Mouse (Mus musculus) erythroblast, embryonic 14.5 days (primary cell): Measurements from ENCODE around the gene Mapre1. TPM values are rescaled to one million over a fixed set of nuclear protein-coding genes. Genes with fewer than 3 reads are reported as not detected.

Experiments
- H3K27me3 ChIP-seq: 2 replicates; pipeline ENCODE4 v1.6.1; 2012; ENCODE audit warnings: inconsistent platforms; ENCODE audit not compliant: control insufficient read depth
- H3K36me3 ChIP-seq: 2 replicates; pipeline ENCODE4 v1.6.1; 2012; ENCODE audit warnings: mild to moderate bottlenecking, inconsistent platforms; ENCODE audit not compliant: control insufficient read depth
- H3K4me1 ChIP-seq: 2 replicates; pipeline ENCODE4 v1.6.1; 2012; ENCODE audit warnings: inconsistent platforms; ENCODE audit not compliant: control insufficient read depth
- H3K4me3 ChIP-seq: replicated peaks from 2 replicates; pipeline ENCODE3; 2012; ENCODE audit warnings: moderate library complexity, mild to moderate bottlenecking, inconsistent platforms
- H3K9me3 ChIP-seq: 2 replicates; pipeline ENCODE4 v1.6.1; 2012; ENCODE audit warnings: low read length, inconsistent platforms, mixed read lengths; ENCODE audit not compliant: control insufficient read depth
- GATA1 ChIP-seq: IDR thresholded peaks from 2 replicates; pipeline ENCODE4 v1.6.1; 2012; ENCODE audit warnings: low read length, inconsistent platforms, mixed read lengths
- TAL1 ChIP-seq: IDR thresholded peaks from 3 replicates; pipeline ENCODE4 v1.6.1; 2012; ENCODE audit warnings: low read length, inconsistent platforms, mixed read lengths
- polyA plus RNA-seq: library from polyadenylated mRNA; stranded (reverse); fragments of >175 nt; gene quantifications from 2 replicates; pipeline ENCODE4 v1.2.3, GENCODE M21; 2012

Gene Mapre1
- polyA plus RNA-seq, 1 experiment: 0.36 TPM

DNA sequence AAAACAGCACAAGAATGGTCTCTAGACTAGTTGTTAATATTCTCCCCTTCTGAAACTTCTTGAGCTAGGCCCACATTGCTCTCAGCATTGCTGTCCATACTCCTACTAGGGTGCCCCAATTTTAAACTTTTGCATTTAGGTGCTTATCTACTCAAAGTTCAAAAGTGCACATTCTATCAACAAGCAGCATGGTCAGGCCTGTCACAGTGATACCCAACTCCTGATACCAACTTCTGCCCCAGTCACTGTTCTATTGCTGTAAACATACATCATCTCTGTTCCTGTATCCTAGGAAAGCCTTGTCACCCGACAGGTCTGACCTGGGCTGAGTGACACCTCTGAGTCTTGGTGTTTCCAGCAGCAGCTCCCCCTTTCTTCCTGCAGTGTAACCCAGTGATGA is 18.0 kb upstream of the Mapre1 start:
- peaks cover 2% of the 10 kb centered on the region; the same call in 1 of the 2 replicates for H3K36me3 ChIP-seq
- TF ChIP-seq TAL1 (no peak), GATA1 (no peak)
- no peaks in the 10 kb centered on the region for H3K27me3 ChIP-seq
- H3K4me1 ChIP-seq: peaks cover 46% of the 10 kb centered on the region
- no peaks in the 10 kb centered on the region for H3K9me3 ChIP-seq
- no peak overlapping the region for H3K4me3 ChIP-seq

DNA sequence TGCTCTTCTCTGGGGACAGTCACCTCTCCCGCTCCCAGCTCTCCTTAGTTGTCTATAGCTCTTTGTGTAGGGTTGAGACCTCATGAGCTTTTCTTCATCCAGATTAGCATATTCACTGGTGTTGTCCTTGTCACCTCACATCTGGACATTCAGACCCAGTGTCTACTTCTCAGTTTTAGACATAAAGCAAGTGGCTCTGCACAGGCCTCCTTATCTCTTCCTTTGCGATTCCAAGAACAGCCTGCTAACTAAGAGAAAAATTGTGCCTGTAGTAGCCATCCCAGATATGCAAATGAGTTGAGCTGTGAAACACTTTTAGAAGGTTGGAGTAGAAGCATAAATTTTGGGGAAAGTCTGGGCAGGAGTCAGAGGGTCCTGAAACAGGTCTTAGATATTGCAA is 16.6 kb upstream of the Mapre1 start:
- H3K27me3 ChIP-seq: no peaks in the 10 kb centered on the region
- no peak overlapping the region for H3K4me3 ChIP-seq
- H3K36me3 ChIP-seq: peaks cover 2% of the 10 kb centered on the region; the same call in 1 of the 2 replicates
- TF ChIP-seq GATA1: no peak
- no peak for TF ChIP-seq TAL1
- no peaks in the 10 kb centered on the region for H3K9me3 ChIP-seq
- peaks cover 34% of the 10 kb centered on the region for H3K4me1 ChIP-seq

DNA sequence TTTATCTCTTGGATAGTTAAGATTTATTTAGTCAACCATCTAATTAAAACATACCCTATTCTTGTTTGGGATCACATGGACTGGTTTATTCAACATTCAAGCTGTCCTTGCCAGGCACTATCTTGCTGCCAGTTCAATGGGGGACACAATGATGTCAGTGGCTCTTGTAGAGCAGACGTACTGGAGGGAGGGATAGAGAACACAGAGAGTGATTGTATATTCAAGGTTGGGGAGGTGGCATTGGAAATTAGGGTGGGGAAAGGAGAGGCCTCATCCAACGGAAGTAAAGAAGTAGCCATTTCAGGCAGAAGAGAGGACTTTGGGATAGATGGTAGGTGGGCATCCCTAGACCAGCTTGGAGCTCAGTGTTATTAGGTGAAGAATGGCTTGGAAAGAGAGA is 16.2 kb upstream of the Mapre1 start:
- no peaks in the 10 kb centered on the region for H3K27me3 ChIP-seq
- no peak overlapping the region for H3K4me3 ChIP-seq
- peaks cover 34% of the 10 kb centered on the region for H3K4me1 ChIP-seq
- TF ChIP-seq TAL1: no peak
- TF ChIP-seq GATA1: no peak
- no peaks in the 10 kb centered on the region for H3K9me3 ChIP-seq
- H3K36me3 ChIP-seq: peaks cover 5% of the 10 kb centered on the region

DNA sequence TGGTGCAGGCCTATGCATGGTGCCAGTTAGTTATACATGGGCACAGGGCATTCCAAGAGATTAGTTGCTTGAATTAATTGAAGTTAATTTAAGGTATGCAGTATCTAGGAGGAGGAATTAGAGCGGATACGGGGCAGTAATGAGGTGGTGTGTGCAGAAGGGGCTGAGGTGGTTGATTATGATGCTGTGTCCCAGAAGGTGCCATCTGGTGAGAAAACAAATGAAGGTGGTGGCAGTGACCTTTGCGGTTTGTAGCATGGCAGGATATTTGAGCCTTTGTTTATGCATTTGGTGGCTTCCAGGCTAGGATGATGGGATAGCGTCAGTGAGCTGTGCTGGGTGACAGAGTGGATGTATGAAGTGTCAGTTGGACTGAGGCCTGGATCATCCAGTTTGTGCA is 15.8 kb upstream of the Mapre1 start:
- H3K36me3 ChIP-seq: peaks cover 5% of the 10 kb centered on the region
- no peak overlapping the region for H3K4me3 ChIP-seq
- H3K9me3 ChIP-seq: no peaks in the 10 kb centered on the region
- no peaks in the 10 kb centered on the region for H3K27me3 ChIP-seq
- TF ChIP-seq GATA1 (no peak), TAL1 (no peak)
- peaks cover 34% of the 10 kb centered on the region for H3K4me1 ChIP-seq

DNA sequence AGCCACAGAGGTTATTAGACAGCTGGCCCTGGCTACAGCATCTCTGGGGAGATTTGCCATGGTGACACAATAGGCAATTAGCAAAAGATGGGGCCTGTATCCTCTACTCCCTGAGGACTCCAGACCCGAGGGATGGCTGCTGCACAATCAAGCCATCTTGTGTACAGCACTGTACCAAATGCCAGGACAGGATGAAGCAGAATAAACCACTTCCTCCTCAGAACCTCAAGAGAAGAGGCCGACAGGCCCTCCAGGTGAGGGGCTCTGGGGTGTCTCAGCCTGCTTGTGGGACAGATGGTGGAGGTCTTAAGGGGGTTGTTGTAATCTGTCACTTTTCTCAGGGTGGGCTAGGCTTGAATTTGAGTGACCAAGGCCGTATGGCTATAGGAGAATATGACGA is 7.0 kb upstream of the Mapre1 start:
- Histone ChIP-seq H3K36me3 (peaks cover 3% of the 10 kb centered on the region), H3K27me3 (no peaks in the 10 kb centered on the region; the same call in 1 of the 2 replicates), H3K9me3 (no peaks in the 10 kb centered on the region), H3K4me3 (no peak overlapping the region), H3K4me1 (peaks cover 1% of the 10 kb centered on the region; the same call in 1 of the 2 replicates)
- no peak for TF ChIP-seq GATA1
- TF ChIP-seq TAL1: no peak

DNA sequence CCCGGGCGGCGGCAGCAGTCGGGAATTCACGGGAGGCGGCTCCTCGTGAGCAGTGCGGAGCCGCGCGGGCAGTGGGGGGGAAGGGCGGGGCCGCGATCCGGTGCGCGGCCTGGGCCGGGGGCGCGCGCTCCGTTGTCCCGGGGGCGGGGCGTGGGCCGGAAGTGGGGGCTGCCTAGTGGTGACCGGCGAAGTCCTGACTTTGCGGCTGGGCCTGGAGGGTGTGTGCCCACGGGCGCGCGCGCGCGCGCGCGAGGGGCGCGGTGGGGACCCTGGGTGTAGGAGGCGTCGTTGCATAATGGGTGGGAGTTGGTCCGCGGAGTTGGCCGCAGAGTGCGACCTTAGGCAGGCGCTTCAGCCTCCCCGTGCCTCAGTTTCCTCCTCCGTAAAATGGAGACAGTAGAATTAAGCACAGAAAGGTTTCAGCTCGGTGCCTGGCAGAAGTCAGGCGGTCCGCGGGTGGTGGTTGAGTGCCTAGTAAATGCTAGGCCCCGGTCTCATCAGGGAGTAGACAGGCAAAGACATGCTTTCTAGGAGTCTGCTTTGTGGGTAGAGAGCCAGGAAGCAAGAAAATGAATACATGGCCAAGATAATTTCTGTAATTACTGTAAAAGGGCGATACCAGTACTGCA is 477 bp downstream of the Mapre1 start:
- Histone ChIP-seq H3K36me3 (peaks cover 36% of the 10 kb centered on the region), H3K9me3 (no peaks in the 10 kb centered on the region), H3K27me3 (no peaks in the 10 kb centered on the region), H3K4me1 (peaks cover 62% of the 10 kb centered on the region), H3K4me3 (peak overlapping the region; percentile 73)
- TF ChIP-seq TAL1 (no peak), GATA1 (no peak)

DNA sequence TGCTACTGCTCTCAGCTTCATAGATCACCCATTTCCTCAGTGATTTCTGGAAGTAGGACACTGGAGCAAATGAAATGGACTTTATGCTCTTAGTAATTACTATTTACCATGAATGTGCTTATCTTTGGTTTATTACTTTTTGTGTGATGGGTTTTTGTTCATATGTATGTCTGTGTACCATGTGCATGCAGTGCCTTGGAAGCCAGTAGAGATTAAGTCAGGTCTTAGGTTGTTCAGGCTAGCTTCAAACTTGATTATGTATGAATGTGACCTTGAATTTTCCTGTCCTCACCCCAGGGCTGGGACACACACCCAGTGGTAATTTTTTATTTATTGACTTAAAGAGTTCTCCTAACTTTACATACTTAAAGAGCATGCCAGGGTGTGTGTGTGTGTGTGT is 6.9 kb downstream of the Mapre1 start:
- Histone ChIP-seq H3K4me1 (peaks cover 34% of the 10 kb centered on the region), H3K4me3 (no peak overlapping the region), H3K27me3 (no peaks in the 10 kb centered on the region), H3K9me3 (no peaks in the 10 kb centered on the region), H3K36me3 (peaks cover 86% of the 10 kb centered on the region)
- TF ChIP-seq GATA1 (no peak), TAL1 (no peak)

DNA sequence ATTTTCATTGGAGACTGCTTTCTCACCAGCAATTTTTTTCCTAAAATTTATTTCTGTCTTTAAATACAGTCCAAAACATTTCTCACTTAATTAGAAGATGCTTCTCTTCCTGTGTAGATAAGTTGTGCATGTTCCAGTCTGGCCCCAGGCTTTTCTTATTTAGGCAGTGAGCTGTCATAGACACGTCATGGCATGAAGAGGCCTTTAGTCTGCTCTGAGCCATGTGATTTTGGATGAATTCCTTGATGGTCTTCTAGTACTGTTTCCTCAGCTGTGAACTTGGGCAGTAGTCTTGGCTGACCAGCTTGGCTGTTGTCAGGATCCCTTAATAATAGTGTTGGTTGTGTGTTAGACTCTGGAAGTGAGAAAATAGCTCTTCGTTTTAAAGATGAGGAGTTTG is 9.3 kb downstream of the Mapre1 start:
- no peak overlapping the region for H3K4me3 ChIP-seq
- no peak for TF ChIP-seq TAL1
- no peak for TF ChIP-seq GATA1
- no peaks in the 10 kb centered on the region for H3K9me3 ChIP-seq
- H3K4me1 ChIP-seq: peaks cover 14% of the 10 kb centered on the region
- peaks cover 81% of the 10 kb centered on the region for H3K36me3 ChIP-seq
- H3K27me3 ChIP-seq: no peaks in the 10 kb centered on the region

DNA sequence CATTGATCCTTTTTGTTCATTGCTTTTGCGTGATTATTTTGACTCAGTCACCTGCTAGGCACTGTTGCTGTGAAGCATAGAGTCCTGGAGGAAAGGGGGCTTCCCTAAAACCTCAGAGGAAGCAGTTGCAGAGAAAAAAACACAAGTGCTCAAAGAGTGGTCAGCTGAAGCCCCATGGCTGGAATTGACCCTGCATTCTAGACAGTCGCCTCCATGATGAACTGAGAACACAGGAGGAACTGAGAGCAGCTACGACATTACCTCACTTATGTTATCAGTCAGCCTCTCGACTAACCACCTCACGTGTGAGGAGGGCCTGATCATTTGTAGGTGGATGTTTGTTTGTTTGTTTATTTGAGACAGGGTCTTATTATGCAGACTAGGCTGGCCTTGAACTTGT is 21.0 kb downstream of the Mapre1 start:
- Histone ChIP-seq H3K27me3 (no peaks in the 10 kb centered on the region), H3K9me3 (no peaks in the 10 kb centered on the region), H3K4me3 (no peak overlapping the region), H3K36me3 (peaks cover 100% of the 10 kb centered on the region), H3K4me1 (no peaks in the 10 kb centered on the region)
- TF ChIP-seq TAL1 (no peak), GATA1 (no peak)

DNA sequence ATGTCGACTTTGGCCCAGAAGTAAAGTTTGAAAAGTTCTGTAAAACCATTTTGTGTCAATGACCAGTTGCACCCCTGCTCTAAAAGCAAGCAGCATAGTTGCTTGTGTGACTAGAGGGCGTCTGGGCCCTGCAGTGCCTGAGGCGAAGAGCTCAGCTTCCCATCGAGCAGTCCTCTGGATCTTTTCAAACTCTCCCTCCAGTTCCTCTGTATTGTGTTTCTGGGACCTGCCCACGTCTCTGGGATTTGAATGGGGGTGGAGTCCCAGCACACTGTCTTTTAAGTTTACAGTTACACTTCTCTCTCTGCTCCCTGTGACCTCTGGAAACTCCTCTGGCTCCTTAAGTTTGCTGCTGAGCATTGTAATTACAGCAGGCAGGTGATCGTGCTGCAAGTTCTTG is 26.4 kb downstream of the Mapre1 start:
- H3K4me1 ChIP-seq: no peaks in the 10 kb centered on the region
- TF ChIP-seq GATA1: no peak
- TF ChIP-seq TAL1: no peak
- no peaks in the 10 kb centered on the region for H3K9me3 ChIP-seq
- no peak overlapping the region for H3K4me3 ChIP-seq
- H3K36me3 ChIP-seq: peaks cover 91% of the 10 kb centered on the region
- H3K27me3 ChIP-seq: no peaks in the 10 kb centered on the region
